Mouse (Mus musculus) heart, postnatal 25 days (tissue): Measurements from ENCODE around the gene Tmem80. TPM values are rescaled to one million over a fixed set of nuclear protein-coding genes. Genes with fewer than 3 reads are reported as not detected.

Experiments
- DNase-seq: peaks from one replicate; pipeline ENCODE4 v3.0.0; 2022; ENCODE audit warnings: low spot score
- intact Hi-C: fragments of 180-260 bp; cut with DNase I; formaldehyde crosslinking; loops from one replicate; pipeline ENCODE4 v1.15.1; 2025
- total RNA-seq, 2 experiments: library from RNA; stranded (reverse); gene quantifications; 2 replicates each; pipeline ENCODE4 v1.2.3; 2021

The Tmem80 gene
- total RNA-seq, 2 experiments from 2014 or later = 13.5 to 13.9 TPM

- DNase-seq = no peak
- intact Hi-C loops = no loop called here
These were observed 17.2 kb downstream of the Tmem80 start for GRCm38 (mm10) chr7:141344787-141345186.

GRCm38 (mm10) chr7:141351061-141351460 lies 23.5 kb downstream of the Tmem80 start:
- intact Hi-C loops = no loop called here
- no peak for DNase-seq

DNA sequence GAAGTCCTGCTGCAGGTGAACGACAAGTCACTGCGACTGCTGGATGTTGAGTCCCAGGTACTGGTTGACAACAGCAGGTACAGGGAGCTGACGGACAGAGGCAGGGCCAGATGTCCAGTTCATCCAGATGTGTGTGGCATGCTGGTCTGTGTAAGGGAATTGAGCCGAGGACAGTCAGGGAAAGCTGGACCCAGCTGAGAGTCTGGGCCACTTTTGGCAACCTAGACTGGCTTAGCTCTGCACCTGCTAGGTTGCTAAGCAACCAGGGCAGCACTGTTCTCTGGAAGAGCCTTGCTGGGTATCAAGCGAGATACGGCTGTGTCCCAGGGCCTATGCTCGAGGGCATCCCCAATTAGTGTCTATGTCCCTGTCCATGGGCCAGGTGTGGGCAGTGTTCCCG lies 27.5 kb downstream of the Tmem80 start:
- DNase-seq = no peak
- intact Hi-C loops = no loop called here

DNA sequence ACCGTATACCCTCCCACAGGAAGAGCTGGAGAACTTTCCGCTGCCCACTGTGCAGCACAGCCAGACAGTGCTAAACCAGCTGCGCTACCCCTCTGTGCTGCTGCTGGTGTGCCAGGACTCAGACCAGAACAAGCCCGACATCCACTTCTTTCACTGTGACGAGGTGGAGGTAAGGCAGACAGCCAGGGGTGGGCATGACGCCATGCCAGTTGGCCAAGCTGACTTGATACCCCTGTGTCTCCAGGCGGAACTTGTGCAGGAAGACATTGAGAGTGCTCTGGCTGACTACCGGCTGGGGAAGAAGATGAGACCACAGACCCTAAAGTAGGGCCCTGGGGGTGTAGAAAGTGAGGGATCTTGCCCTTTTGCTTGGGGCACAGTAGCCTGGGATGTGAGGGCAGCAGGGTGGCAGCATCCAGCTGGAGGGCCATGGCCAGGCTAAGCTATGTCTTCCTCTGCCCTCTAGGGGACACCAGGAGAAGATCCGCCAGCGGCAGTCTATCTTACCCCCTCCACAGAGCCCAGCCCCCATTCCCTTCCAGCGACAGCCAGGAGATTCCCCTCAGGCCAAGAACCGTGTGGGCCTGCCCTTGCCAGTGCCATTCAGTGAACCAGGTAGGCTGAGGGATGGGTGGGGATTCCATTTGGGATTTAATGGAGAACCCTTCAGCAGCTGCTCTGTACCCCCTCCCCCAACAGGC lies 28.2 kb downstream of the Tmem80 start:
- no peak for DNase-seq
- intact Hi-C loops = no loop called here

- intact Hi-C loops = no loop called here
These were observed 29.4 kb downstream of the Tmem80 start for GRCm38 (mm10) chr7:141356971-141357370.

GRCm38 (mm10) chr7:141361510-141361909 lies 34.0 kb downstream of the Tmem80 start:
- intact Hi-C loops = loop anchor here (5.0 to 10.0 kb wide), 2 partner anchors 99 to 267 kb away; no protein-coding TSS in a partner anchor
- no peak for DNase-seq

More at GRCm38 (mm10) chr7:141356971-141357370, 29.4 kb downstream of the Tmem80 start:
- DNase-seq = no peak

- intact Hi-C loops = loop anchor here (1.0 to 10.0 kb wide), 3 partner anchors 101 to 268 kb away; no protein-coding TSS in a partner anchor
- no peak for DNase-seq
These were observed 35.7 kb downstream of the Tmem80 start for GRCm38 (mm10) chr7:141363106-141363751.

GRCm38 (mm10) chr7:141363752-141364125 lies 36.2 kb downstream of the Tmem80 start:
- intact Hi-C loops = loop anchor here (1.0 to 10.0 kb wide), 3 partner anchors 101 to 269 kb away; no protein-coding TSS in a partner anchor
- DNase-seq = no peak

DNA sequence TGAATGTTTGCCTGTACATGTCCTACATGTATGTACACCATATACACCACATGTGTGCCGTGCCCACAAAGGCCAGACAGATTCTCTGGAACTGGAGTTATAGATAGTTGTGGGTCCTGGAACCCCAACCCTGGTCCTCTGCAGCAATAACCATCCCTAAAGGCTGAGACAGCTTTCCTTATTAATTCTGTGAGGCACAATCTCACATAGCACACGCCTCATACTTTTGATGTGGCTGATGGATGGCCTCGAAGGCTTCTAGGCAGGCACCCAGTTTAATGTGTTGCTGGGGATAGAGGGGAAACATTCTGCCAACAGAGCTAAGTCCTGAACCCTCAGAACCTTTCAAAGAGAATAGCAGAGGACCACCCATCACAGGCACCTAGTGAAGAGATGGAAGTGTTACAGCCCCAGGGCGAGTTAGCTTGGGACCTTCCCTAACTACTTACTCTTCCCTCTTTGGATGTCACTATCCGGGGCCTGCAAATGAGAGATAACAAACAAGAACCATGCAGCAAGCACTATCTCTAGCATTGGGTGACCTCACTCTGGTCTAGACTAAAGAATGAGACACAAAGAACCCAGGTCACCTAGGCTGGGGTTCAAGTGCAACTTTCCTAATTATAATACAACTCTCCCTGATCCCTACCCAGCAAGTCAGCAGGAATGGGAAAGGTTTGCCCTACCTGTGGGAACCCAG lies 37.0 kb downstream of the Tmem80 start:
- intact Hi-C loops = loop anchor here (5.0 to 10.0 kb wide), 2 partner anchors 102 to 270 kb away; no protein-coding TSS in a partner anchor
- DNase-seq = no peak

GRCm38 (mm10) chr7:141365049-141365445 lies 37.5 kb downstream of the Tmem80 start:
- intact Hi-C loops = loop anchor here (10.0 kb wide), 1 partner anchor 270 kb away; no protein-coding TSS in a partner anchor
- no peak for DNase-seq

DNA sequence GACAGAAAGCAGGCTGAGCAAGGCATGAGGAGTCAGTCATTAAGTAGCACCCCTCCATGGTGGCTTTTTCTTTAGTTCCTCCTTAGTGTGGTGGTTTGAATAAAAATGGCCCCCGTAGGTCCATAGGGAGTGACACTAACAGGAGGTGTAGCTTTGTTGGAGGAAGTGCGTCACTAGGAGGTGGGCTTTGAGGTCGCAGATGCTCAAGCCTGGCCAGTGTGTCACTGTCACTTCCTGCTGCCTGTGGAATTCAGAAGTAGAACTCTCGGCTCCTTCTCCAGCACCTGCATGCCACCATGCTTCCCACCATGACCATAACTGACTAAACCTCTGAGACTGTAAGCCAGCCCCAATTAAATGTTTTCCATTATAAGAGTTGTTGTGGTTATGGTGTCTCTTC lies 39.8 kb downstream of the Tmem80 start:
- intact Hi-C loops = loop anchor here (10.0 kb wide), 1 partner anchor 273 kb away; no protein-coding TSS in a partner anchor
- no peak for DNase-seq

DNA sequence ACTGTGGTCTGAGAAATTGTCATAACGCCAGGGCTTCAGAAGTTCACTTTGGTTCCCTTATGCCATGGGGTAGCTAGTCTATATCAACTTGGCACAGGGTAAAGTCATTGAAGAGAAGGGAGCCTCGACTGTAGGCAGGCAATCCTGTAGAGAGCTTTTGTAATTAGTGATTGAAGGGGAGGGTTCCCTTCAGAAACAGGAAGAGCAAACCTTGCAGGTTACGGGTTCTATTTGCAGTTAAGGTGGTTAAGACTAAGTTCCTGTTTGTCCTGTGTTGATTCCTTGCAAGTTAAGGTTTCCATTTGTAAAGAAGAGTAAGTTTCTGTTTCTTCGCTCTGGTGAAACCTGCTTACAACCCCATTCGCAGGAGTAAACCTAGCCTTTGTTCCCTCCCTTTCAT lies 42.4 kb downstream of the Tmem80 start:
- no peak for DNase-seq
- intact Hi-C loops = loop anchor here (10.0 kb wide), 1 partner anchor 275 kb away; no protein-coding TSS in a partner anchor

DNA sequence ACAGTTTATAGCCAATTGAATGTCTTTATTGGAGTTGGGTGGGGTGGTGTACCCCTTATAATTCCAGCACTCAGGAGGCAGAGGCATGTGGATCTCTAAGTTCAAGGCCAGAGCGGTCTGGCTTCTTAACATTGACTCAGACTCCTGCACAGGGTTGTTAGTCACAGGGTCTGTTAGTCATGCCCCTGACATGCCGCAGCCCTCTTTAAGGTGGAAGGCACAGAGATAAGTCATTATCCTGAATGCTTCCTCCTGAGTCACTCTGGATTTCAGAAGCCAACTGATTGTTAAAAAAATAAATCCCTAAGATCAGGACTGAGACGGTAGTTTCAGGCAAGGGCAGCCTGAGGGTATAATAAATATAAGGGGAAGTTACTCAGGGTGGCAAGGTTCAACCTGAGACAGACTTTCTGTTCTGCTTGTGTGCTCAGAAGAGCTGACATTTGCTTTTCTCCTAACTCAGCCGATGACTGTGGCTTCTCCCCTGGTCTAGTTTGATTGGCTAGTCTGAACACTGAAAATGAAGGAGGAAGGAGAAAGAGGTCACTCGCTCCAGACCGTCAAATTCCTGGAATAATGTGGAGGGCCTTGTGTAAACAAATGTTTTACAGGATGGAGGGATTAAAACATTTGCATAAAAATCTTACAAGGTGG lies 44.5 kb downstream of the Tmem80 start:
- intact Hi-C loops = no loop called here
- no peak for DNase-seq

GRCm38 (mm10) chr7:141373611-141374010 lies 46.1 kb downstream of the Tmem80 start:
- intact Hi-C loops = no loop called here
- no peak for DNase-seq

DNA sequence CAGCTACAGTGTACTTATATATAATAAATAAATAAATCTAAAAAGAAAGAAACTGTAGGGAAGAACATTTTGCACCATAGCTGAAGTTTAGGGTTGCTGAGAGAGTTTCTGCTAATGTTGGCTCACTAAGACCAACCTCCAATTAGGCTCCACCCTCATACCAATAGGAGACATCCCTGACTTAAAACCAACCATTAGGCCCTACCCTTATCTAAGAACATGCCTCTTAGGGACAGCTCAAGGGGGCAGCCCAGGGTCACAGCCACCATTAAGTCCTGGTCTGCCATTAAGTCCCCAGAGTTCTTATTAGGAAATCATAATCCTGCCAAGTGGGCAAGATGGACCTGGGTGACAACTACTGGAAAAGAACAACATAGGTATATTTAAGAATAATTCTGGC lies 46.9 kb downstream of the Tmem80 start:
- no peak for DNase-seq
- intact Hi-C loops = no loop called here

GRCm38 (mm10) chr7:141379584-141379983 lies 52.0 kb downstream of the Tmem80 start:
- no peak for DNase-seq
- intact Hi-C loops = no loop called here

DNA sequence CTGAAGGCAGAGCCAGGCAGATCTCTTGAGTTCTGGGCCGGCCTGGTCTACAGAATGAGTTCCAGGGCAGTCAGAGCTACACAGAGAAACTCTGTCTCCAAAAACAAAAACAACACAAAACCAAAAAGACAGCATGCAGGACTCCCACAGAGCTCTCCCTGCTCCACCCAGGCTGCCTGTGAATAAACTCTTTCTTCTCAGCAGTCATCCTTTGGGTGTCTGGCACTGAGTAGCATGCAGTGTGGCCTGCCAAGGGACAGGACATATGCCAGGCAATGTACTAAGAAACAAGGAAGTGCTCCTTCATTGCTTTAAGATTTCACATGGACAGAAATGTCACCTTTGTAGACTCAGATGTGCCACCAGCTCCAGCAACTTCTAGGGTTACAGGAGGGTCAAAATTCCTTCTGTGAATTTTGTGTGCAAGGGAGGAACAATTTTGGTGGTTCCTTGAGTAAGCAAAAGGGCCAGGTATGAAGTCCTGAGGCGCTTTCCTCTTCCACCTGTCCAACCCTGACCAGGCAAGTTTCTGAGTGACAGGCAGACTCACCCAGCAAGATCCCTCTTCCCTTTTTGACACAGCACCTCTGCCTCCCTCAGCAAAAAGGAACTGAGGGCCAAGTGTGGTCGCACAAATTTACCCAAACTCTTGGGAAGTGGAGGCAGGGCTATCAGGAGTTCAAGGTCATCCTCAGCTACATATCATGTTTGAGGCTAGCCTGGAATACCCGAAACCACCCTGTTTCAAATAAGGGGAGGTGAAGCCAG lies 53.7 kb downstream of the Tmem80 start:
- no peak for DNase-seq
- intact Hi-C loops = no loop called here
